Mouse (Mus musculus): ENCODE data around the gene F2r. TPM values are rescaled to one million over a fixed set of nuclear protein-coding genes. Genes with fewer than 3 reads are reported as not detected.

Gene F2r
- polyA plus RNA-seq, 1 experiment, result 23.6 TPM

DNA sequence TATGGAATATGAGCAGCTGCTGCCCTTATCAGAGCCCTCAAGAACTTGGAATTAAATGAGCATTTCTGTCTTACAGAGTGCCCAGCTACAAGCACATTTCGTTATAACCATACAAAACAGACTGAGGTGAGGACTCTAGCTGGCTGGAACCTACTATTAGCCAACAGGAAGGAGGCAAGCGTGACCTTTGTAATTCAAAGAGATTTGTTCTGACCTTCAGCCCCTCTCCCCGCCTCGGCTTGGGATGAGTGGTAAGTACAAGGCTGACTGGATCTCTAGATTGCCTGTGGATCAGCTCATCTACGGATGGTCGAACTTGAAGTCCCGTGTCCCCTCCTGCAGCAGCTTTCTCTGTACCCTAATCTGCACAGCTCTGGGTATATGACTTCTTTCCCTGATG is 8.4 kb upstream of the F2r start:
- no peak overlapping the region for H3ac ChIP-seq (ENCODE audit: control insufficient read depth, insufficient read length)
- no peaks in the 10 kb centered on the region for H3K36me3 ChIP-seq (ENCODE audit: control insufficient read depth, insufficient read depth)
- no peak for TF ChIP-seq SRF (IDR thresholded peaks at IDR 0.05; ENCODE audit: control insufficient read depth, insufficient read length, low read depth)
- TF ChIP-seq USF1 (IDR thresholded peaks at IDR 0.05; ENCODE audit: low read depth), result no peak
- TF ChIP-seq MYOG (IDR thresholded peaks at IDR 0.05; ENCODE audit: control insufficient read depth in 1 of 3, insufficient read depth in 1 of 3, insufficient read length in 2 of 3, low read depth in 2 of 3), result no peak
- no peak for TF ChIP-seq POLR2AphosphoS2 (IDR thresholded peaks at IDR 0.05; ENCODE audit: insufficient read length, low read depth)
- TF ChIP-seq E2F4 (IDR thresholded peaks at IDR 0.05; ENCODE audit: insufficient read depth), result no peak
- TF ChIP-seq TCF12 (IDR thresholded peaks at IDR 0.05; ENCODE audit: insufficient read depth, poor library complexity, severe bottlenecking), result no peak
- TF ChIP-seq REST (IDR thresholded peaks at IDR 0.05; ENCODE audit: insufficient read depth, insufficient read length), result no peak
- TF ChIP-seq MYOD1 (IDR thresholded peaks at IDR 0.05; ENCODE audit: control insufficient read depth in 1 of 3, insufficient read length in 2 of 3, low read depth in 2 of 3), result no peak
- TF ChIP-seq POLR2A (IDR thresholded peaks at IDR 0.05; ENCODE audit: insufficient read length, low read depth), result no peak
- H3K27me3 ChIP-seq (ENCODE audit: control insufficient read depth, insufficient read depth, insufficient read length), result no peaks in the 10 kb centered on the region
- no peaks in the 10 kb centered on the region for H3K79me2 ChIP-seq (ENCODE audit: control insufficient read depth, insufficient read depth)
- H3K4me3 ChIP-seq, result no peak overlapping the region
- H3K4me2 ChIP-seq (ENCODE audit: low read depth), result no peak overlapping the region

DNA sequence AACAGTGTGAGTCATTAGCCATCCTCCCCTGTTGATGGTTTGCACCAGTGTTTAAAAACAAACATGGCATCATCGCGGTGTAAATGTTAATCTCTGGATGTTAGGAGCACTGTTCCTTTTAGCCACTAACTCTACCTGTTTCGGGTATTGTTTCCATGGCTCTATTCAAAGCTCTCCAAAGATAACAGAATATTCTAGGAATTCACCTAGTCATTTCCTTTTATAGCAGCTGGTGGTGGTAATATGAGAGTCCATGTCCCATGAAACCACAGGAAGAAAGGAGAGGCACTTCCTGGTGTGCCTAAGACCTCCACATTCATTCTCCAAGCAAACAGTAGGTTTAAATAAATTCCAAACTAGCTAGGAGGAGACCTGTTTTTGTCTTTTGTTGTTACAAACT is 4.8 kb upstream of the F2r start:
- H3K4me2 ChIP-seq (ENCODE audit: low read depth), result no peak overlapping the region
- H3K36me3 ChIP-seq (ENCODE audit: control insufficient read depth, insufficient read depth), result no peaks in the 10 kb centered on the region
- no peak overlapping the region for H3ac ChIP-seq (ENCODE audit: control insufficient read depth, insufficient read length)
- no peaks in the 10 kb centered on the region for H3K79me2 ChIP-seq (ENCODE audit: control insufficient read depth, insufficient read depth)
- no peaks in the 10 kb centered on the region for H3K27me3 ChIP-seq (ENCODE audit: control insufficient read depth, insufficient read depth, insufficient read length)
- TF ChIP-seq POLR2AphosphoS2 (IDR thresholded peaks at IDR 0.05; ENCODE audit: insufficient read length, low read depth) (no peak), TCF3 (IDR thresholded peaks at IDR 0.05; ENCODE audit: insufficient read length, low read depth) (no peak), SRF (IDR thresholded peaks at IDR 0.05; ENCODE audit: control insufficient read depth, insufficient read length, low read depth) (no peak), REST (IDR thresholded peaks at IDR 0.05; ENCODE audit: insufficient read depth, insufficient read length) (no peak), TCF12 (IDR thresholded peaks at IDR 0.05; ENCODE audit: insufficient read depth, poor library complexity, severe bottlenecking) (no peak), MYOD1 (IDR thresholded peaks at IDR 0.05; ENCODE audit: control insufficient read depth in 1 of 3, insufficient read length in 2 of 3, low read depth in 2 of 3) (no peak), MAX (IDR thresholded peaks at IDR 0.05; ENCODE audit: low read depth) (no peak), USF1 (IDR thresholded peaks at IDR 0.05; ENCODE audit: low read depth) (no peak), POLR2A (IDR thresholded peaks at IDR 0.05; ENCODE audit: insufficient read length, low read depth) (no peak), E2F4 (IDR thresholded peaks at IDR 0.05; ENCODE audit: insufficient read depth) (no peak), MYOG (IDR thresholded peaks at IDR 0.05; ENCODE audit: control insufficient read depth in 1 of 3, insufficient read depth in 1 of 3, insufficient read length in 2 of 3, low read depth in 2 of 3) (no peak), CEBPB (IDR thresholded peaks at IDR 0.05; ENCODE audit: insufficient read depth, poor library complexity, severe bottlenecking) (no peak)
- H3K4me3 ChIP-seq, result no peak overlapping the region

DNA sequence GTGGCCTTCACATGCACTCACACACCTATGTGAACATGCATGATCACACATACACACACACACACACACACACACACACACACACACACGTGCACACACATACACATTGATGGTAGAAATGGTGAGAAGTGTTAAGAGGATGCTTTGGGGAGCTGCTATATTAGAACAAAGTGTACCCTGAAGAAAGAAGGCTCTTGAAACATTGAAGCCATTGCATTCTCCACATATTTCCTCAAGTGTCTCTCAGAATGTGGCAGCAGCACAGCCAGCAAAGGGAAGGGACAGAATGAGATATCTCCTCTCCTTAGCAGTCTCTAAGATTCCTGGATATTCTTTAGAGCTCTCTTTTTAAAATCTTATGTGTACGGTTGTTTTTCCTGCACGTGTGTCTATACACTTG is 3.3 kb upstream of the F2r start:
- H3K36me3 ChIP-seq (ENCODE audit: control insufficient read depth, insufficient read depth), result no peaks in the 10 kb centered on the region
- TF ChIP-seq E2F4 (IDR thresholded peaks at IDR 0.05; ENCODE audit: insufficient read depth), result no peak
- TF ChIP-seq POLR2AphosphoS2 (IDR thresholded peaks at IDR 0.05; ENCODE audit: insufficient read length, low read depth), result no peak
- no peak for TF ChIP-seq MYOD1 (IDR thresholded peaks at IDR 0.05; ENCODE audit: control insufficient read depth in 1 of 3, insufficient read length in 2 of 3, low read depth in 2 of 3)
- TF ChIP-seq USF1 (IDR thresholded peaks at IDR 0.05; ENCODE audit: low read depth), result no peak
- TF ChIP-seq REST (IDR thresholded peaks at IDR 0.05; ENCODE audit: insufficient read depth, insufficient read length), result no peak
- TF ChIP-seq SRF (IDR thresholded peaks at IDR 0.05; ENCODE audit: control insufficient read depth, insufficient read length, low read depth), result no peak
- no peak for TF ChIP-seq MAX (IDR thresholded peaks at IDR 0.05; ENCODE audit: low read depth)
- no peak for TF ChIP-seq MYOG (IDR thresholded peaks at IDR 0.05; ENCODE audit: control insufficient read depth in 1 of 3, insufficient read depth in 1 of 3, insufficient read length in 2 of 3, low read depth in 2 of 3)
- H3K79me2 ChIP-seq (ENCODE audit: control insufficient read depth, insufficient read depth), result peaks cover 14% of the 10 kb centered on the region
- H3K4me2 ChIP-seq (ENCODE audit: low read depth), result no peak overlapping the region
- H3ac ChIP-seq (ENCODE audit: control insufficient read depth, insufficient read length), result no peak overlapping the region
- no peaks in the 10 kb centered on the region for H3K27me3 ChIP-seq (ENCODE audit: control insufficient read depth, insufficient read depth, insufficient read length)
- no peak overlapping the region for H3K4me3 ChIP-seq

DNA sequence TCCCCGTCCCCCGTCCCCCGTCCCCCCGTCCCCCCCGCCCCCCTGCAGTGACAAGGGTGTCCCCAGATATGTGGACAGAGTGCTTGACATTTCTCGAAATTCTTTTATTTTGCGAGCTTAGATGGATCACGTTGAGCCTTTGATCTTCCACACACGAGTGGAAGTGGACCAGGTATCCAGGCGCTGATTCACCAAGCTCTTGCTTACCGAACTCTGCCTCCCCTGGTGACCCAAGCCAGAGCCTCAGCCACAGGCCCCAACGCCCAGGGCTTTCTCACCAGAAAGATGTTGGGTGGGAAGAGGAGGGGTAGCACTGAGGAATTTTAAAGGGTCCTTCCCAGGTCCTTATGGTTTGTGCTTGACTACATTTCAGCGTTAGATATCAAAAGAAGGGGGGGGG is 572 bp upstream of the F2r start:
- H3K36me3 ChIP-seq (ENCODE audit: control insufficient read depth, insufficient read depth), result no peaks in the 10 kb centered on the region
- TF ChIP-seq REST (IDR thresholded peaks at IDR 0.05; ENCODE audit: insufficient read depth, insufficient read length), result no peak
- TF ChIP-seq E2F4 (IDR thresholded peaks at IDR 0.05; ENCODE audit: insufficient read depth), result no peak
- no peak for TF ChIP-seq CEBPB (IDR thresholded peaks at IDR 0.05; ENCODE audit: insufficient read depth, poor library complexity, severe bottlenecking)
- no peak for TF ChIP-seq MAX (IDR thresholded peaks at IDR 0.05; ENCODE audit: low read depth)
- no peak for TF ChIP-seq POLR2AphosphoS2 (IDR thresholded peaks at IDR 0.05; ENCODE audit: insufficient read length, low read depth)
- TF ChIP-seq SRF (IDR thresholded peaks at IDR 0.05; ENCODE audit: control insufficient read depth, insufficient read length, low read depth), result no peak
- no peak for TF ChIP-seq POLR2A (IDR thresholded peaks at IDR 0.05; ENCODE audit: insufficient read length, low read depth)
- no peak for TF ChIP-seq MYOG (IDR thresholded peaks at IDR 0.05; ENCODE audit: control insufficient read depth in 1 of 3, insufficient read depth in 1 of 3, insufficient read length in 2 of 3, low read depth in 2 of 3)
- TF ChIP-seq USF1 (IDR thresholded peaks at IDR 0.05; ENCODE audit: low read depth), result no peak
- no peak for TF ChIP-seq MYOD1 (IDR thresholded peaks at IDR 0.05; ENCODE audit: control insufficient read depth in 1 of 3, insufficient read length in 2 of 3, low read depth in 2 of 3)
- no peak for TF ChIP-seq TCF12 (IDR thresholded peaks at IDR 0.05; ENCODE audit: insufficient read depth, poor library complexity, severe bottlenecking)
- TF ChIP-seq TCF3 (IDR thresholded peaks at IDR 0.05; ENCODE audit: insufficient read length, low read depth), result no peak
- H3K79me2 ChIP-seq (ENCODE audit: control insufficient read depth, insufficient read depth), result peaks cover 41% of the 10 kb centered on the region
- peak overlapping the region; percentile 77 for H3K4me3 ChIP-seq
- no peak overlapping the region for H3ac ChIP-seq (ENCODE audit: control insufficient read depth, insufficient read length)
- H3K4me2 ChIP-seq (ENCODE audit: low read depth), result peak overlapping the region; percentile 38
- no peaks in the 10 kb centered on the region for H3K27me3 ChIP-seq (ENCODE audit: control insufficient read depth, insufficient read depth, insufficient read length)

All from myocyte (in vitro differentiated cells).